Comparison of ENCODE assay signal across 9 mouse cellular contexts in the genomic region with DNA sequence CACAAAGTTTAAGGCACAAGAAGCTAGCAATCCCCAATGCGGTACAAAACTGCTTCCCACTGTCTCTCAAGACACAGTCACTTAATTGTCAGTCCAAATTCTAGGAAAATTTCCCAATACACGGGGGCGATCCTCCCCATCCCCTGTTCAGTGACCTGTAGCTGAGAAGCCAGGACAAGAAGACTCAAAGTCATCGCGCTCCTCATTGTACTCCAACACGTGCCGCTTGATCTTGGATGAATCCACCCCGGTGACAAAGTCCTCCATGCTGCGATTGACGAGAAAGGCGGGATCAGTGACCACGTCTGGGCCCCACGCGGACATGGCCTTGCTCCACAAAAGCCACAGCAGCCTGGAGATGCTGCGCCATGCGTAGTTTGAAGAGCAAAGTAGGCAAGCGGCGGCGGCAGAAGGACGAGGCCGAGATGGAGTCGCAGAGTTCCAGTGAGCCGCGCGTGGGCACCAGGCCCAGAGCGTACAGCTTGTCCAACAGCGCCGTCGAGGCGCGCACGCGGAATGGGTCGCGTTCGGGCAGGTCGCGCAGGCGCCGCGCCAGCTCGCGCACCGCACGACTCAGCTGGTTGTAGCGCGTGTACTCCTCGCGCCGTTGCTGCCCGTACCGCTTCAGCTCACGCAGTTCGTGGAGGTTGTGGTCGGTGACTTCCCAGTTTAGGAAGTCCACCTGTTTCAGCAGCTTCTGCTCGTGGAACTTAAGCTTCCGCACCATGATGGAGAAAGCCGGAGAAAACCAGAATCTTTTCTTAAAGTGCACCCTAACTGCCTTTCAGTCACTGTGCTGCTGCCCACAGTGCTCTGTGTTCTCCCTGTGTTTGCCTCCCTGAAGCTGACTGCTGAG. TPM values are rescaled to one million over a fixed set of nuclear protein-coding genes. Genes with fewer than 3 reads are reported as not detected.
DNase-seq lines count a peak whose midpoint lies in the region; ATAC-seq and TF ChIP-seq lines count a peak whose summit lies in the region.
"Had no signal": no experiment of that assay in that cellular context is flagged by ENCODE, and none has a peak within 500 bp of the region (broad histone marks: within the 10 kb centered on the region; RNA-seq: fewer than 3 reads in every experiment).

No protein-coding gene starts in this region.

- no peak for ATAC-seq in forebrain, embryonic 11.5 days (replicated peaks; ENCODE audit: low FRiP score)
- 0 out of 2 replicates have a peak, but pooled peaks have one; percentile 58 for ATAC-seq in hindbrain, embryonic 16.5 days
- ATAC-seq in limb, embryonic 15.5 days (ENCODE audit: insufficient number of reproducible peaks, low FRiP score, low TSS enrichment, low read depth): no peak
- ATAC-seq in CD4-positive, CD25-positive, alpha-beta regulatory T cell, adult 4 months: no peak

- H3K9me3 ChIP-seq in ES-Bruce4 (replicated peaks; ENCODE audit: control insufficient read depth, insufficient read depth, low read length, poor library complexity, severe bottlenecking): no peaks in the 10 kb centered on the region
- no peaks in the 10 kb centered on the region for H3K9me3 ChIP-seq in forebrain, embryonic 11.5 days (ENCODE audit: control insufficient read depth, low read length)
- H3K9me3 ChIP-seq in hindbrain, embryonic 16.5 days (ENCODE audit: control insufficient read depth, low read length): no peaks in the 10 kb centered on the region
- no peaks in the 10 kb centered on the region for H3K9me3 ChIP-seq in limb, embryonic 15.5 days

- peak overlapping the region; percentile 3; the same call in 1 of the 2 replicates for H3K4me2 ChIP-seq in forebrain, embryonic 11.5 days (ENCODE audit: low read depth, low read length, severe bottlenecking)
- peak overlapping the region; percentile 50 for H3K4me2 ChIP-seq in hindbrain, embryonic 16.5 days (ENCODE audit: low read length)
- H3K4me2 ChIP-seq in limb, embryonic 15.5 days: peak overlapping the region; percentile 46

- H3K27me3 ChIP-seq in ES-Bruce4 (ENCODE audit: control insufficient read depth, insufficient read depth, low read length, poor library complexity, severe bottlenecking): peaks cover 4% of the 10 kb centered on the region; the same call in 1 of the 2 replicates
- H3K27me3 ChIP-seq in forebrain, embryonic 11.5 days (ENCODE audit: control insufficient read depth, insufficient read depth, low read length): peaks cover 7% of the 10 kb centered on the region
- peaks cover 2% of the 10 kb centered on the region; the same call in 1 of the 2 replicates for H3K27me3 ChIP-seq in hindbrain, embryonic 16.5 days (replicated peaks; ENCODE audit: control insufficient read depth, insufficient read depth, low read length)
- H3K27me3 ChIP-seq in limb, embryonic 15.5 days: peaks cover 14% of the 10 kb centered on the region; the same call in 1 of the 2 replicates
- H3K27me3 ChIP-seq: CH12.LX had no signal

- no peak for TF ChIP-seq EP300 in ES-Bruce4 (IDR thresholded peaks at IDR 0.05; ENCODE audit: insufficient read depth, low read depth, low read length)

- H3K27ac ChIP-seq in ES-Bruce4 (ENCODE audit: insufficient read depth, low read length): no peak overlapping the region
- H3K27ac ChIP-seq in forebrain, embryonic 11.5 days (ENCODE audit: low read depth, low read length): no peak overlapping the region
- H3K27ac ChIP-seq in hindbrain, embryonic 16.5 days (ENCODE audit: low read depth, low read length): no peak overlapping the region
- H3K27ac ChIP-seq in limb, embryonic 15.5 days: no peak overlapping the region

- 42% methylated on average over 58 of the region's 58 CpGs for WGBS in forebrain, embryonic 11.5 days
- WGBS in hindbrain, embryonic 16.5 days: 32% methylated on average over 58 of the region's 58 CpGs
- 36% methylated on average over 58 of the region's 58 CpGs for WGBS in limb, embryonic 15.5 days

- TF ChIP-seq CTCF in ES-Bruce4 (IDR thresholded peaks at IDR 0.05; ENCODE audit: low read depth, low read length): no peak

- no peaks in the 10 kb centered on the region for H3K4me1 ChIP-seq in ES-Bruce4 (ENCODE audit: control insufficient read depth, insufficient read depth, low read length)
- no peaks in the 10 kb centered on the region for H3K4me1 ChIP-seq in forebrain, embryonic 11.5 days (replicated peaks; ENCODE audit: control insufficient read depth, insufficient read depth, low read length)
- no peaks in the 10 kb centered on the region for H3K4me1 ChIP-seq in hindbrain, embryonic 16.5 days (ENCODE audit: control insufficient read depth, insufficient read depth, low read depth, low read length)
- peaks cover 5% of the 10 kb centered on the region; the same call in 1 of the 2 replicates for H3K4me1 ChIP-seq in limb, embryonic 15.5 days

- H3K4me3 ChIP-seq in ES-Bruce4 (ENCODE audit: low read depth, low read length): peak overlapping the region; percentile 26
- H3K4me3 ChIP-seq in forebrain, embryonic 11.5 days (ENCODE audit: low read depth, low read length): no peak overlapping the region
- H3K4me3 ChIP-seq in hindbrain, embryonic 16.5 days (ENCODE audit: low read length): peak overlapping the region; percentile 27
- H3K4me3 ChIP-seq in limb, embryonic 15.5 days: peak overlapping the region; percentile 24

- peak; percentile 39 for DNase-seq in embryo, embryonic 11 days
- no peak for DNase-seq in embryo, embryonic 9.5 days (ENCODE audit: extremely low spot score)
- DNase-seq in forebrain, embryonic 11.5 days (ENCODE audit: low spot score): no peak
- peak; percentile 52 for DNase-seq in right cerebral cortex, postnatal 14 days

- H3K9ac ChIP-seq in ES-Bruce4 (ENCODE audit: low read depth, poor library complexity, severe bottlenecking): no peak overlapping the region; the same call in 1 of the 2 replicates
- H3K9ac ChIP-seq in forebrain, embryonic 11.5 days (ENCODE audit: low read length): no peak overlapping the region
- H3K9ac ChIP-seq in hindbrain, embryonic 16.5 days (ENCODE audit: low read depth, low read length): no peak overlapping the region
- no peak overlapping the region for H3K9ac ChIP-seq in limb, embryonic 15.5 days

- no peak for TF ChIP-seq POLR2A in ES-Bruce4 (IDR thresholded peaks at IDR 0.05; ENCODE audit: insufficient read depth, low read length)

- H3K36me3 ChIP-seq in ES-Bruce4 (ENCODE audit: control insufficient read depth, insufficient read depth, low read length, poor library complexity, severe bottlenecking): no peaks in the 10 kb centered on the region
- H3K36me3 ChIP-seq in forebrain, embryonic 11.5 days (ENCODE audit: control insufficient read depth, insufficient read depth, low read length): no peaks in the 10 kb centered on the region
- no peaks in the 10 kb centered on the region for H3K36me3 ChIP-seq in hindbrain, embryonic 16.5 days (ENCODE audit: control insufficient read depth, insufficient read depth, low read length)
- H3K36me3 ChIP-seq in limb, embryonic 15.5 days: no peaks in the 10 kb centered on the region

RNA-seq across cellular contexts. Expression of gene Tomm7, which starts 12.8 kb away (rescaled TPM):
- polyA plus RNA-seq in ES-Bruce4 (2011; ENCODE audit: insufficient read depth, insufficient read length, low read depth, missing spikeins): 101 and 113 TPM in 2 replicates
- 122 and 132 TPM in 2 replicates for polyA plus RNA-seq in forebrain, embryonic 11.5 days (2014; fragmentation: Nextera tagmentation; extraction: Ambion mirVana)
- 75.0 and 76.7 TPM in 2 replicates for polyA plus RNA-seq in hindbrain, embryonic 16.5 days (2015; fragmentation: Nextera tagmentation; extraction: Ambion mirVana)
- 87.3 and 103 TPM in 2 replicates for polyA plus RNA-seq in limb, embryonic 15.5 days (2015; fragmentation: Nextera tagmentation; extraction: Ambion mirVana)
- 100 to 1,000 TPM in 1 of 2 experiments, 10 to 100 TPM in 1; 57.3 to 118 TPM for polyA plus RNA-seq in CD4-positive, CD25-positive, alpha-beta regulatory T cell, adult 4 months (2017; shearing (Covaris generic))

RNA-seq across cellular contexts. Expression of gene Rint1, which starts 43.6 kb away (rescaled TPM):
- polyA plus RNA-seq in ES-Bruce4 (2011; ENCODE audit: insufficient read depth, insufficient read length, low read depth, missing spikeins): 29.6 and 33.2 TPM in 2 replicates
- 26.6 and 31.2 TPM in 2 replicates for polyA plus RNA-seq in forebrain, embryonic 11.5 days (2014; fragmentation: Nextera tagmentation; extraction: Ambion mirVana)
- polyA plus RNA-seq in hindbrain, embryonic 16.5 days (2015; fragmentation: Nextera tagmentation; extraction: Ambion mirVana): 25.7 and 28.1 TPM in 2 replicates
- polyA plus RNA-seq in limb, embryonic 15.5 days (2015; fragmentation: Nextera tagmentation; extraction: Ambion mirVana): 43.1 and 47.1 TPM in 2 replicates
- 10 to 100 TPM; 18.3 to 24.0 TPM for polyA plus RNA-seq in CD4-positive, CD25-positive, alpha-beta regulatory T cell, adult 4 months (2017; shearing (Covaris generic))

RNA-seq across cellular contexts. Expression of gene Pus7, which starts 47.6 kb away (rescaled TPM):
- polyA plus RNA-seq in ES-Bruce4 (2011; ENCODE audit: insufficient read depth, insufficient read length, low read depth, missing spikeins): 62.2 and 68.6 TPM in 2 replicates
- polyA plus RNA-seq in forebrain, embryonic 11.5 days (2014; fragmentation: Nextera tagmentation; extraction: Ambion mirVana): 31.5 and 34.7 TPM in 2 replicates
- 17.2 and 17.9 TPM in 2 replicates for polyA plus RNA-seq in hindbrain, embryonic 16.5 days (2015; fragmentation: Nextera tagmentation; extraction: Ambion mirVana)
- polyA plus RNA-seq in limb, embryonic 15.5 days (2015; fragmentation: Nextera tagmentation; extraction: Ambion mirVana): 29.8 and 32.4 TPM in 2 replicates
- polyA plus RNA-seq in CD4-positive, CD25-positive, alpha-beta regulatory T cell, adult 4 months (2017; shearing (Covaris generic)): 10 to 100 TPM; 11.0 to 11.8 TPM

Comparison
In these comparisons a context has a peak if more than half of its experiments do, and no peak if none do; other contexts are left out.
1. DNase-seq: peak in embryo, embryonic 11 days (single experiment) and right cerebral cortex, postnatal 14 days (single experiment); none in embryo, embryonic 9.5 days (single experiment) and forebrain, embryonic 11.5 days (single experiment).
2. Peak in every context shown above with its lines, with median percentiles within 50 percentile points of each other: H3K4me2 ChIP-seq.